In the genomic region with DNA sequence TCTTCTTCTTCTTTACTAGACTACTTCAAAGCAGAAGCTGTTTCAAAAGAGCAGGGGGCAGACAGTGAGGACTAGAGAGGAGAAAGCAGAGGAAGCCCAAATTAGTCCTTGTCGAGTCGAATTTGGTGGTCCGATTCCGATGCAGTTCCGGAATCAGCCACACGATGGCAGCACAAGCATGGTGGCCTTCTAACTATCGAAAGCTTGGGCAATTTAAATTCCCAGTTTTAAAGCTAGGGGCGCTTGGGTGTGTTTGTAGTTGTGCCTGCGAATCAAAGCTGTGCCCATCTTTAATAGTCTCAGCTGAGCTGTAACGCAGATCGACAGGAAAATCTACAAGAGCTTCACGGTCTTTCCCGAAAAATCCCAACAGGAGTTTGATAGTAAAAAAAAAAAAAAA, we compare ENCODE assay signal across 8 mouse cellular contexts.
DNase-seq lines count a peak whose midpoint lies in the region; ATAC-seq and TF ChIP-seq lines count a peak whose summit lies in the region.

No protein-coding gene starts in this region.

- no peaks in the 10 kb centered on the region for H3K36me3 ChIP-seq in G1E (replicated peaks)
- H3K36me3 ChIP-seq in forebrain, postnatal 0 days (ENCODE audit: insufficient read depth) = no peaks in the 10 kb centered on the region
- no peaks in the 10 kb centered on the region for H3K36me3 ChIP-seq in lung, postnatal 0 days (ENCODE audit: insufficient read depth, low read length)

- no peaks in the 10 kb centered on the region for H3K9me3 ChIP-seq in G1E (replicated peaks)
- no peaks in the 10 kb centered on the region for H3K9me3 ChIP-seq in forebrain, postnatal 0 days (ENCODE audit: low read length)
- H3K9me3 ChIP-seq in lung, postnatal 0 days (ENCODE audit: low read length) = no peaks in the 10 kb centered on the region

- H3K4me2 ChIP-seq in forebrain, postnatal 0 days (ENCODE audit: low read depth) = peak overlapping the region; percentile 75
- H3K4me2 ChIP-seq in lung, postnatal 0 days (replicated peaks; ENCODE audit: low read depth, low read length) = peak overlapping the region; percentile 54

- no peak overlapping the region for H3K4me3 ChIP-seq in G1E (ENCODE audit: low read depth, low read length)
- H3K4me3 ChIP-seq in forebrain, postnatal 0 days (ENCODE audit: low read depth, low read length) = peak overlapping the region; percentile 40
- peak overlapping the region; percentile 59 for H3K4me3 ChIP-seq in layer of hippocampus, adult 2 months
- peak overlapping the region; percentile 26 for H3K4me3 ChIP-seq in lung, postnatal 0 days (ENCODE audit: low read depth, low read length)

- no peak overlapping the region for H3K27ac ChIP-seq in forebrain, postnatal 0 days (ENCODE audit: low read depth, low read length)
- peak overlapping the region; percentile 85 for H3K27ac ChIP-seq in layer of hippocampus, adult 2 months
- H3K27ac ChIP-seq in lung, postnatal 0 days (ENCODE audit: low read length) = no peak overlapping the region

- TF ChIP-seq CTCF in G1E (IDR thresholded peaks at IDR 0.05; ENCODE audit: low read depth, low read length) = peak; percentile 84
- TF ChIP-seq CTCF in forebrain, postnatal 0 days (IDR thresholded peaks at IDR 0.05; ENCODE audit: low read depth) = peak; percentile 100
- peak; percentile 92 for TF ChIP-seq CTCF in layer of hippocampus, adult 2 months (conservative IDR thresholded peaks at IDR 0.05)
- peak; percentile 99 for TF ChIP-seq CTCF in lung, postnatal 0 days (IDR thresholded peaks at IDR 0.05)

- DNase-seq in G1E (ENCODE audit: low spot score) = peak; percentile 18
- DNase-seq in cerebellum, adult 11 months = peak; percentile 72
- DNase-seq in forebrain, postnatal 0 days = peak; percentile 97
- DNase-seq in heart, postnatal 4 days = peak; percentile 95
- DNase-seq in layer of hippocampus, adult 2 months (ENCODE audit: low spot score in 2 of 2) = peak; percentile 88 to 97
- DNase-seq in lung, postnatal 0 days (ENCODE audit: low spot score) = peak; percentile 90
- peak; percentile 96 for DNase-seq in ovary, postnatal 14 days (ENCODE audit: low spot score)
- peak; percentile 62 to 89 for DNase-seq in thymus, postnatal 10 days (ENCODE audit: low spot score in 2 of 2)

- no peak overlapping the region for H3K9ac ChIP-seq in forebrain, postnatal 0 days
- H3K9ac ChIP-seq in lung, postnatal 0 days (replicated peaks; ENCODE audit: low read depth) = no peak overlapping the region

- no peak for TF ChIP-seq EP300 in lung, postnatal 0 days (IDR thresholded peaks at IDR 0.05)

- H3K4me1 ChIP-seq in G1E (ENCODE audit: insufficient read depth, low read depth, low read length) = no peaks in the 10 kb centered on the region
- no peaks in the 10 kb centered on the region; the same call in 1 of the 2 replicates for H3K4me1 ChIP-seq in forebrain, postnatal 0 days (ENCODE audit: insufficient read depth)
- no peaks in the 10 kb centered on the region for H3K4me1 ChIP-seq in lung, postnatal 0 days (ENCODE audit: insufficient read depth, low read depth, low read length)

- ATAC-seq in G1E (ENCODE audit: extremely low read depth, insufficient number of reproducible peaks, low FRiP score, poor library complexity, severe bottlenecking) = no peak
- peak; percentile 91 for ATAC-seq in forebrain, postnatal 0 days
- ATAC-seq in lung, postnatal 0 days = peak; percentile 61

- WGBS in forebrain, postnatal 0 days = 4% methylated on average over 13 of the region's 13 CpGs
- WGBS in lung, postnatal 0 days = 2% methylated on average over 13 of the region's 13 CpGs

- no peaks in the 10 kb centered on the region for H3K27me3 ChIP-seq in G1E (ENCODE audit: insufficient read depth, low read length)
- H3K27me3 ChIP-seq in forebrain, postnatal 0 days (ENCODE audit: insufficient read depth, low read length) = no peaks in the 10 kb centered on the region
- H3K27me3 ChIP-seq in lung, postnatal 0 days (replicated peaks; ENCODE audit: insufficient read depth, low read length) = no peaks in the 10 kb centered on the region

Comparison
In these comparisons a context has a peak if more than half of its experiments do, and no peak if none do; other contexts are left out.
1. DNase-seq: peak in every context shown above with its lines; median percentile 97 in forebrain, postnatal 0 days; 96 in ovary, postnatal 14 days; 95 in heart, postnatal 4 days; 92 in layer of hippocampus, adult 2 months; 90 in lung, postnatal 0 days; 76 in thymus, postnatal 10 days; 72 in cerebellum, adult 11 months; 18 in G1E.